Mouse (Mus musculus) stomach, embryonic 14.5 days (tissue): ENCODE results near the gene Gabrr2. TPM values are rescaled to one million over a fixed set of nuclear protein-coding genes. Genes with fewer than 3 reads are reported as not detected.
A peak's percentile ranks its signal among the peaks of the same experiment; 100 is the strongest.

ENCODE experiments used
- ATAC-seq: fragments of 200-750 bp; cut with Nextera tagmentation; 2 replicates; pipeline ENCODE4 v1.8.0; 2017; ENCODE audit warnings: low read depth, moderate TSS enrichment; ENCODE audit not compliant: insufficient number of reproducible peaks, insufficient read depth, low FRiP score
- H3K27ac ChIP-seq: fragments of 300-500 bp; sonication (generic); 2 replicates; pipeline ENCODE4 v1.5.1; 2014; ENCODE audit warnings: mild to moderate bottlenecking, low read length, moderate library complexity, mixed read lengths
- H3K27me3 ChIP-seq: fragments of 300-500 bp; sonication (generic); 2 replicates; pipeline ENCODE4 v1.6.1; 2014; ENCODE audit warnings: low read length, control low read depth, mixed read lengths; ENCODE audit not compliant: control insufficient read depth, insufficient read depth
- H3K36me3 ChIP-seq: fragments of 300-500 bp; sonication (generic); 2 replicates; pipeline ENCODE4 v1.6.1; 2014; ENCODE audit warnings: mild to moderate bottlenecking, control low read depth, low read length, moderate library complexity, mixed read lengths; ENCODE audit not compliant: control insufficient read depth, insufficient read depth
- H3K4me1 ChIP-seq: fragments of 300-500 bp; sonication (generic); 2 replicates; pipeline ENCODE4 v1.6.1; 2014; ENCODE audit warnings: low read length, control low read depth, mixed read lengths; ENCODE audit not compliant: control insufficient read depth, insufficient read depth
- H3K4me2 ChIP-seq: fragments of 300-500 bp; sonication (generic); replicated peaks from 2 replicates; pipeline ENCODE4 v1.6.1; 2014; ENCODE audit warnings: low read depth, low read length, control low read depth
- H3K4me3 ChIP-seq: fragments of 300-500 bp; sonication (generic); 2 replicates; pipeline ENCODE4 v1.5.1; 2014; ENCODE audit warnings: low read depth, low read length, control low read depth
- H3K9ac ChIP-seq: fragments of 300-500 bp; sonication (generic); replicated peaks from 2 replicates; pipeline ENCODE4 v1.6.1; 2014; ENCODE audit warnings: low read depth, mild to moderate bottlenecking, control low read depth, low read length, moderate library complexity, mixed read lengths
- H3K9me3 ChIP-seq: fragments of 300-500 bp; sonication (generic); 2 replicates; pipeline ENCODE4 v1.6.1; 2016; ENCODE audit warnings: low read depth, low read length, control low read depth; ENCODE audit not compliant: control insufficient read depth
- WGBS: fragments of 180-500 bp; shearing (Covaris S2); extraction: QIAGEN DNeasy Blood & Tissue Kit; methylation state at CpG from one replicate; pipeline ENCODE4 v1.1.7; 2014; 5-methylcytosine and 5-hydroxymethylcytosine counted together
- polyA plus RNA-seq: library from polyadenylated mRNA; unstranded; fragments of >200 nt; fragmentation: Nextera tagmentation; extraction: Ambion mirVana; gene quantifications from 2 replicates; pipeline ENCODE4 v1.2.1, GENCODE M21; 2014

Gabrr2 gene
- polyA plus RNA-seq: 0.25 and 0.41 TPM in 2 replicates

DNA sequence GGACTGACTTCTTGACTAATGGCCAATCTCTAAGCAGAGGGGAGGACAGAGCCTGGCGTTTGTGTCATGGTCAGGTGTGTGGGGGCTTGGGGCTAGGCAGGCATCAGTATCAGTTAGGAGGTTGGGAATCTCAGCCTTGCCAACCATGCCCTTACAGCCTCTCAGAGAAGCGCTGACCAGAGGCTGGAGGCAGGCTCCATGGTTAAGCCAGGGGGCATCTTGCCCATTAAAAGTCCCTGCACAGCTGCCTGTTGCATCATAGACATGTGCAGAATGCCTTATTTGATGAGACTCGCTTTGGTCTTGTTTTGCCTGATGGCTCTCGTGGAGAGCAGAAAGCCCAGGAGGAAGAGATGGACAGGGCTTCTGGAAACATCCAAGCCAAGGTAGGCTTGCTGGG is at the start of gene Gabrr2:
TSS of gene Gabrr2 (plus strand) at position 19 of the 400 bp plus-strand sequence.
- Histone ChIP-seq H3K36me3 (no peaks in the 10 kb centered on the region), H3K4me1 (no peaks in the 10 kb centered on the region), H3K27ac (no peak within 1 kb of the TSS), H3K4me2 (no peak within 1 kb of the TSS), H3K4me3 (no peak within 1 kb of the TSS), H3K9me3 (no peaks in the 10 kb centered on the region), H3K9ac (no peak within 1 kb of the TSS), H3K27me3 (no peaks in the 10 kb centered on the region)
- no peak for ATAC-seq
- 81% methylated on average over 4 of the region's 4 CpGs for WGBS

DNA sequence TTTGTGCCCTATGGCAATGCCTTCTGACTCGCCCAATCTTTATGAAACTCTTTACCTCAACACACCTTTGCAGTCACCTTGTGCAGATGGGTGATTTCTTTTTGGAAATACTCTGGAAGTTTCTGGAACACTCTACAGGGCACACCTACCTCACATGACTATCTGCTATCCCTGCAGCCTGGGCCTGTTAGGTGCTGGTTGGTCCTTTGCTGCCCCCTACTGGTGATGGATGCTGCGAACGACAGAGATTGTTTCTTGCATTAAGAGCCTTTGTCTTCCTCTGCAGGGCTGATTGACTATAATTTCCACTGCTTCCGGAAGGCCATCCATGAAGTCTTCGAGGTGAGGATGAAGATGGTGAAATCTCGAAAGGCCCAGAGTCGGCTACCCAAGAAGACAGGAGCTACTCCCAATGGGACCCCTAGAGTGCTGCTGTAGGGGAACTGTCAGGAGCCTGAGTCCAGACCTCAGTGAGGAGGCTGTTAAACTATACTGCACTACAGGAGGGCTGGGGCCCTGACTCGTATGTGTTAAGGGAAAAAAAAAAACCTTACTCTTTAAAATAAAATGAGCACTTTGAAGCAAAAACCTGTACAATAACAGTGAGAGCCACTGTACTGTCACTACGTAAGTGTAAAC is 44.3 kb upstream of the Gabrr2 start:
- Histone ChIP-seq H3K9ac (no peak overlapping the region), H3K4me1 (no peaks in the 10 kb centered on the region), H3K4me3 (no peak overlapping the region), H3K27ac (no peak overlapping the region), H3K9me3 (no peaks in the 10 kb centered on the region), H3K27me3 (no peaks in the 10 kb centered on the region), H3K36me3 (no peaks in the 10 kb centered on the region), H3K4me2 (no peak overlapping the region)
- peak; percentile 76 for ATAC-seq
- 53% methylated on average over 9 of the region's 9 CpGs for WGBS

DNA sequence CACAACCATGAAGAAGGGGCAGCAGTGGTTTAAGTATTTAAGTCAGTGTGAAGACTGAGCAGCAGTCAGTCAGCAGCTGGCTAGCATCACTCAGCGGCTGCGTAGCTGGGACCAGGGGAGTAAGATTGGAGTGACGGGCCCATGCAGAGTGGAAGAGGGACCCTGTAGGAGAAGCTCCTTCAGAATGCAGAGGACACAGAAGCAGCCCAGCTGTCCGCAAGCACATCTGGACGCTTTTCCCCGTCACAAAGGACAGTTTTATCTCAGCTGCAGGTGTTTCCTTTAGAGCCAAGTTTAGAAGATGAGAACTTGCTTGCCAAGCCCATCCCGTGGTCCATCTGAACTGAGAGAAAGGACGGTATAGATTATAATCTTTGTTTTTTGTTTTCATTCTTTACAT is 38.4 kb upstream of the Gabrr2 start:
- no peak overlapping the region for H3K4me2 ChIP-seq
- no peak overlapping the region for H3K9ac ChIP-seq
- no peaks in the 10 kb centered on the region for H3K9me3 ChIP-seq
- 61% methylated on average over 8 of the region's 8 CpGs for WGBS
- H3K36me3 ChIP-seq: 0 out of 2 replicates have a peak, but pooled peaks cover 3% of the 10 kb centered on the region
- no peaks in the 10 kb centered on the region for H3K4me1 ChIP-seq
- ATAC-seq: no peak
- no peak overlapping the region for H3K4me3 ChIP-seq
- H3K27me3 ChIP-seq: no peaks in the 10 kb centered on the region
- no peak overlapping the region for H3K27ac ChIP-seq

DNA sequence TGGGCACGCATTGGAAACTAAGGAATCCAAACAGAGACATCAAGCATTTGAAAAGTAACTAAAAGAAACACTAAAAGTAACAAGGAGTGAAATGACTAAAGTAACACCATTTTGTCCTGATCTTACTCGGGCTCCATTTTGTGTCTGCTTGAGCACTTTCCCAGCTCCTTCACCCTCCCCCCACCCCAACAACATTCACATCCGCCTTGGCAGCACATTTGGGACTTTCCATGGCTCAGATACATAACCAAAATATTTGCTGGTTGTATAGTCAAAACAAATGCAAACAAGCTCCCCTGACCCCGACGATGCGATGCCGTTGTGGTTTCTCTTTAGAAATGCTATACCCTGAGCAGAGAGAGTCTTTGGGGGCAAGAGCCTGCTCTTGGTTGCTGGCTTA is 33.7 kb upstream of the Gabrr2 start:
- no peaks in the 10 kb centered on the region for H3K27me3 ChIP-seq
- peaks cover 2% of the 10 kb centered on the region; the same call in 1 of the 2 replicates for H3K4me1 ChIP-seq
- ATAC-seq: no peak
- no peak overlapping the region for H3K4me3 ChIP-seq
- no peak overlapping the region for H3K4me2 ChIP-seq
- WGBS: 90% methylated on average over 7 of the region's 7 CpGs
- H3K27ac ChIP-seq: no peak overlapping the region
- H3K9ac ChIP-seq: no peak overlapping the region
- H3K9me3 ChIP-seq: no peaks in the 10 kb centered on the region
- H3K36me3 ChIP-seq: 0 out of 2 replicates have a peak, but pooled peaks cover 3% of the 10 kb centered on the region

DNA sequence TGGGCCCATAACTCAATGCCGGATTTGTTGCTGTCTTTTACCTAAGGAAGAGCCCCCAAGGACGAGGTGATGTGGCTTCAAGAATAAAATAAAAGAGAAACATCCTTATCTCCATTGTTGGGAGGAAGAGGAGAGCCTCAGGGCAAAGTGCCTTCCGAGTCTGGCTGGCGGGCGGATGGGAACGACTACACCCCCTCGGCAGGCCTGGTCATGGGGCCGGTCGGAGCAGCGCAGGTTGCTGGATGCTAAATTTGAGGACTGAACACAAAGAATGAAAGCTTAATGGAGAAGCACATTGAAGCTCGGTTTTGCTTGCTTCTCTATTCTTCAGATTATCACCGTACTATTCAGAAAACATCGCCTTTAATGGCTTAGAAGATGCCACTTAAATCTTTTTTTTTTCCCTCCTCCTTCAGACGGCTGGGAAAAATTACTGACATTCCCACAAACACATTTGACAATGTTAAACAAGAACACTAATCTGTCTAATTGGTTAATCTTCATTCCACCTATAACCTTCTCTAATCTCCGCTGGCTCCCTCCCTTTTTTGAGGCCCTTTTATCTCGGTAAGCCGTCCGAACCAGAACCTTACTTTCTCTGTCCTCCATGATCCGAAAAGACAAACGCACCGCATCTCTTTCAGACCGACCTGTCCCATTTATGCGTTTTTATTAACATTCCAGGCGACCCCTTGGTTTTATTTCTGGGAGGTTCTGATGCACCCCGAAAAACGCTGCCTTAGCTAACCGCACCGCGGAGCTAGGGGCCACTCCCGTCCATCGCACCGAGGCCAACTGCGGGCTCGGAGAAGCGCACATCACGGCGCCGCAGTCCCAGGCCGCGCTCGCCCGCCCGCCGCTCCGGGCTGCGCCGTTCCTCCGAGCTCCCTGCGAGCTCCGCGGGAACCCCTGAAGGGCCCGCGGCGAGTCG is 32.3 kb upstream of the Gabrr2 start:
- no peak for ATAC-seq
- H3K9me3 ChIP-seq: peaks cover 2% of the 10 kb centered on the region; the same call in 1 of the 2 replicates
- peak overlapping the region; percentile 84 for H3K4me3 ChIP-seq
- 0 out of 2 replicates have a peak, but pooled peaks cover 3% of the 10 kb centered on the region for H3K36me3 ChIP-seq
- peaks cover 2% of the 10 kb centered on the region; the same call in 1 of the 2 replicates for H3K4me1 ChIP-seq
- no peaks in the 10 kb centered on the region for H3K27me3 ChIP-seq
- 2% methylated on average over 55 of the region's 55 CpGs for WGBS
- peak overlapping the region; percentile 94 for H3K27ac ChIP-seq
- H3K4me2 ChIP-seq: peak overlapping the region; percentile 69
- peak overlapping the region; percentile 88 for H3K9ac ChIP-seq

DNA sequence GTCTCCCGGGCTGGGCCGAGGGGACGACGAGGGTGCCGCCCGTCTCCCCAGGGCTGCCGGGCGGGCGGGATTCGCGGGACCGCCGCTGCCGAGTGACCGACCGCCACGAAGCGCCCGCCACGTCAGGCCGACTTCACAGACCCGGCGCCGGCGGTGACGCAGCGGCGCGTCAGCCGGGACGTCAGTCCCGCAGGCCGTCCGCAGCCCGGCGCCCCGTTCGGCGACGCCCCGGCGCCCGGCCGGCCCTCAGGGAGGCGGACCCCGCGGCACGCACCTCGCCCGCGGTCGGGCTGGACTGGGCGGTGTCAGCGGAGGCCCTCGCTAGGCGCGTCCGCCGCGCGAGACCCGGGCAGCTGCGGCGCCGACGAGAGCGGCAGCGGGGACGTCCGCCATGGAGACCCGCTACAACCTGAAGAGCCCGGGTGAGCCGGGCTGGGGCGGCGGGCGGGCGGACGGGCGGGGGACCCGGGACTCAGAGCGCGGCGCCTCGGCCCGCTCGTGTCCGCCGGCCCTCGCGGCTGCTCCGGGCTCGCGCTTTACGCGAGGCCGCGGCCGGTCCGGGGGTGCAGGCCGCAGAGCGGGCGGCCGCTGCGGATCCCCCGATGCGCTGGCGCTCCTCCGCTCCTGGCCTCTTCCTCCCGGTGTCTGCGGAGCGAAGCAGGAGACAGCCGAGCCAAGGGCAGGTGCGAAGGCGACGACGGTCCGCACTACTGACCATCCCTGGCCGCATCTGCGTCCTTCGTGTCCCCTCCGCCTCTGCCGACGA is 31.4 kb upstream of the Gabrr2 start, which contains the start of gene Ube2j1:
TSS of gene Ube2j1 (plus strand) at position 222 of the 766 bp plus-strand sequence.
- H3K27ac ChIP-seq: peak within 1 kb of the TSS; percentile 94
- H3K9ac ChIP-seq: peak within 1 kb of the TSS; percentile 88
- H3K4me1 ChIP-seq: peaks cover 2% of the 10 kb centered on the region; the same call in 1 of the 2 replicates
- peaks cover 4% of the 10 kb centered on the region; the same call in 1 of the 2 replicates for H3K9me3 ChIP-seq
- H3K36me3 ChIP-seq: 0 out of 2 replicates have a peak, but pooled peaks cover 3% of the 10 kb centered on the region
- no peaks in the 10 kb centered on the region for H3K27me3 ChIP-seq
- peak; percentile 98 for ATAC-seq
- peak within 1 kb of the TSS; percentile 84 for H3K4me3 ChIP-seq
- WGBS: under 1% methylated on average over 83 of the region's 123 CpGs
- H3K4me2 ChIP-seq: peak within 1 kb of the TSS; percentile 69

DNA sequence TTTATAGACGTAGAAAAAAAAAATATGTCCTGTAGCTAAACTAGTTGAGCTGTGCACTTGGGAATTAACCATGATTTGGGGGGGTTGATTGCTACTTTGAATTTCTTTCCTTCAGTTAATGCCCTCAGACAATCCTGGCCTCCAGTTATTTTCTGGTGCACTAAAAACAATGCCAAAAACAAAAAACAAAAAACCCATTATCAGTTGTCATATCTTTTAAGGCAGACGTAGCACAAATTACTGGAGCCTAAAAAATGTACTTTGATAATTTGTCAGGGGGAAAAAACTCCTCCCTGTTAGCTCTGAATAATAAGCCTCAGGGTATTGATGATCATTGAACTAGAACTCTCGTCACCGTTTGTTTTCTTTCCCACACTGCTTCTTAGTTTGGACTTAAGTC is 30.8 kb upstream of the Gabrr2 start:
- WGBS: 16% methylated on average over 4 of the region's 4 CpGs
- peak overlapping the region; percentile 88 for H3K9ac ChIP-seq
- H3K4me3 ChIP-seq: peak overlapping the region; percentile 84
- H3K27me3 ChIP-seq: no peaks in the 10 kb centered on the region
- 0 out of 2 replicates have a peak, but pooled peaks cover 6% of the 10 kb centered on the region for H3K36me3 ChIP-seq
- peaks cover 4% of the 10 kb centered on the region; the same call in 1 of the 2 replicates for H3K9me3 ChIP-seq
- peak overlapping the region; percentile 94 for H3K27ac ChIP-seq
- no peak for ATAC-seq
- H3K4me1 ChIP-seq: peaks cover 2% of the 10 kb centered on the region; the same call in 1 of the 2 replicates
- peak overlapping the region; percentile 69 for H3K4me2 ChIP-seq
